Mouse (Mus musculus) neural tube, embryonic 15.5 days (tissue): ENCODE data around the gene Mapk1. TPM values are rescaled to one million over a fixed set of nuclear protein-coding genes. Genes with fewer than 3 reads are reported as not detected.

ENCODE experiments used
- ATAC-seq: fragments of 200-750 bp; cut with Nextera tagmentation; 2 replicates; pipeline ENCODE4 v1.8.0; 2017; ENCODE audit warnings: mild to moderate bottlenecking, moderate TSS enrichment, moderate library complexity; ENCODE audit not compliant: low FRiP score
- H3K27ac ChIP-seq: fragments of 300-500 bp; sonication (generic); replicated peaks from 2 replicates; pipeline ENCODE4 v1.5.1; 2015; ENCODE audit warnings: mild to moderate bottlenecking, inconsistent platforms
- H3K27me3 ChIP-seq: fragments of 300-500 bp; sonication (generic); replicated peaks from 2 replicates; pipeline ENCODE4 v1.6.1; 2015; ENCODE audit warnings: inconsistent platforms
- H3K36me3 ChIP-seq: fragments of 300-500 bp; sonication (generic); 2 replicates; pipeline ENCODE4 v1.6.1; 2015; ENCODE audit warnings: inconsistent platforms
- H3K4me1 ChIP-seq: fragments of 300-500 bp; sonication (generic); 2 replicates; pipeline ENCODE4 v1.6.1; 2015; ENCODE audit warnings: inconsistent platforms
- H3K4me2 ChIP-seq: fragments of 300-500 bp; sonication (generic); 2 replicates; pipeline ENCODE4 v1.6.1; 2015; ENCODE audit warnings: inconsistent platforms, mild to moderate bottlenecking, moderate library complexity
- H3K4me3 ChIP-seq: fragments of 300-500 bp; sonication (generic); replicated peaks from 2 replicates; pipeline ENCODE4 v1.5.1; 2015; ENCODE audit warnings: mild to moderate bottlenecking, inconsistent platforms
- H3K9ac ChIP-seq: fragments of 300-500 bp; sonication (generic); replicated peaks from 2 replicates; pipeline ENCODE4 v1.6.1; 2015; ENCODE audit warnings: mild to moderate bottlenecking, inconsistent platforms
- H3K9me3 ChIP-seq: fragments of 300-500 bp; sonication (generic); replicated peaks from 2 replicates; pipeline ENCODE4 v1.6.1; 2016; ENCODE audit warnings: inconsistent platforms
- WGBS: fragments of 180-500 bp; shearing (Covaris S2); methylation state at CpG from one replicate; pipeline ENCODE4 v1.1.7; 2015; ENCODE audit warnings: mixed read lengths; 5-methylcytosine and 5-hydroxymethylcytosine counted together
- polyA plus RNA-seq: library from polyadenylated mRNA; unstranded; fragments of >200 nt; fragmentation: Nextera tagmentation; extraction: Ambion mirVana; gene quantifications from 2 replicates; pipeline ENCODE4 v1.2.1, GENCODE M21; 2015

Gene Mapk1
- polyA plus RNA-seq, 1 experiment from 2014 or later, result 184 TPM

GRCm38 (mm10) chr16:17067552-17067951, 84.4 kb downstream of the Mapk1 start:
- Histone ChIP-seq H3K36me3 (no peaks in the 10 kb centered on the region), H3K9ac (no peak overlapping the region), H3K27ac (no peak overlapping the region), H3K9me3 (no peaks in the 10 kb centered on the region), H3K4me1 (peaks cover 17% of the 10 kb centered on the region), H3K27me3 (no peaks in the 10 kb centered on the region), H3K4me3 (no peak overlapping the region), H3K4me2 (no peak overlapping the region)
- no peak for ATAC-seq
- WGBS, result 90% methylated on average over 2 of the region's 2 CpGs

- WGBS, result under 1% methylated on average over 75 of the region's 76 CpGs
- peak; percentile 96 for ATAC-seq
- peak within 1 kb of the TSS; percentile 75 for H3K9ac ChIP-seq
- no peaks in the 10 kb centered on the region for H3K9me3 ChIP-seq
- peak within 1 kb of the TSS; percentile 92 for H3K27ac ChIP-seq
- peak within 1 kb of the TSS; percentile 79 for H3K4me2 ChIP-seq
- no peaks in the 10 kb centered on the region for H3K27me3 ChIP-seq
- H3K4me1 ChIP-seq, result peaks cover 27% of the 10 kb centered on the region
- H3K36me3 ChIP-seq, result peaks cover 2% of the 10 kb centered on the region; the same call in 1 of the 2 replicates
- H3K4me3 ChIP-seq, result peak within 1 kb of the TSS; percentile 86
These were observed 86.6 kb downstream of the Mapk1 start, which contains the start of gene Ypel1 for GRCm38 (mm10) chr16:17069511-17070443. Gene Ypel1, plus strand, starts transcription at chr16:17069696.

GRCm38 (mm10) chr16:17070716-17071115, 87.5 kb downstream of the Mapk1 start:
- 49% methylated on average over 6 of the region's 6 CpGs for WGBS
- no peak for ATAC-seq
- Histone ChIP-seq H3K9me3 (no peaks in the 10 kb centered on the region), H3K4me2 (peak overlapping the region; percentile 79), H3K36me3 (peaks cover 10% of the 10 kb centered on the region), H3K27ac (0 out of 2 replicates have a peak overlapping the region, but pooled peaks have one; percentile 18), H3K4me3 (peak overlapping the region; percentile 86), H3K27me3 (no peaks in the 10 kb centered on the region), H3K9ac (peak overlapping the region; percentile 75; the same call in 1 of the 2 replicates), H3K4me1 (peaks cover 27% of the 10 kb centered on the region)

- no peak overlapping the region for H3K9ac ChIP-seq
- no peak overlapping the region for H3K4me3 ChIP-seq
- no peaks in the 10 kb centered on the region for H3K27me3 ChIP-seq
- no peak overlapping the region for H3K27ac ChIP-seq
- H3K9me3 ChIP-seq, result no peaks in the 10 kb centered on the region
- ATAC-seq, result no peak
- H3K4me1 ChIP-seq, result peaks cover 27% of the 10 kb centered on the region
- H3K4me2 ChIP-seq, result no peak overlapping the region
- 91% methylated on average over 7 of the region's 7 CpGs for WGBS
- H3K36me3 ChIP-seq, result peaks cover 13% of the 10 kb centered on the region
These were observed 89.8 kb downstream of the Mapk1 start for GRCm38 (mm10) chr16:17073000-17073399.

GRCm38 (mm10) chr16:17076301-17076700, 93.1 kb downstream of the Mapk1 start:
- 98% methylated on average over 2 of the region's 2 CpGs for WGBS
- no peaks in the 10 kb centered on the region for H3K9me3 ChIP-seq
- ATAC-seq, result no peak
- H3K36me3 ChIP-seq, result peaks cover 24% of the 10 kb centered on the region
- H3K9ac ChIP-seq, result no peak overlapping the region
- no peak overlapping the region for H3K4me2 ChIP-seq
- no peak overlapping the region for H3K4me3 ChIP-seq
- no peaks in the 10 kb centered on the region for H3K27me3 ChIP-seq
- peaks cover 19% of the 10 kb centered on the region for H3K4me1 ChIP-seq
- H3K27ac ChIP-seq, result no peak overlapping the region

- no peak overlapping the region for H3K4me2 ChIP-seq
- peaks cover 27% of the 10 kb centered on the region for H3K36me3 ChIP-seq
- ATAC-seq, result no peak
- H3K4me1 ChIP-seq, result peaks cover 15% of the 10 kb centered on the region
- no peak overlapping the region for H3K27ac ChIP-seq
- no peaks in the 10 kb centered on the region for H3K9me3 ChIP-seq
- H3K4me3 ChIP-seq, result no peak overlapping the region
- H3K9ac ChIP-seq, result no peak overlapping the region
- H3K27me3 ChIP-seq, result no peaks in the 10 kb centered on the region
These were observed 93.7 kb downstream of the Mapk1 start for GRCm38 (mm10) chr16:17076869-17077268.

GRCm38 (mm10) chr16:17078101-17078500, 94.9 kb downstream of the Mapk1 start:
- no peak overlapping the region for H3K27ac ChIP-seq
- 81% methylated on average over 7 of the region's 7 CpGs for WGBS
- no peaks in the 10 kb centered on the region for H3K9me3 ChIP-seq
- H3K4me2 ChIP-seq, result no peak overlapping the region
- peaks cover 36% of the 10 kb centered on the region for H3K36me3 ChIP-seq
- H3K9ac ChIP-seq, result no peak overlapping the region
- no peak for ATAC-seq
- H3K4me3 ChIP-seq, result no peak overlapping the region
- H3K27me3 ChIP-seq, result no peaks in the 10 kb centered on the region
- peaks cover 5% of the 10 kb centered on the region; the same call in 1 of the 2 replicates for H3K4me1 ChIP-seq

- Histone ChIP-seq H3K4me2 (no peak overlapping the region), H3K4me1 (no peaks in the 10 kb centered on the region), H3K27ac (no peak overlapping the region), H3K9ac (no peak overlapping the region), H3K36me3 (peaks cover 65% of the 10 kb centered on the region), H3K27me3 (no peaks in the 10 kb centered on the region), H3K9me3 (no peaks in the 10 kb centered on the region), H3K4me3 (no peak overlapping the region)
- ATAC-seq, result no peak
- WGBS, result 85% methylated on average over 6 of the region's 6 CpGs
These were observed 99.1 kb downstream of the Mapk1 start for GRCm38 (mm10) chr16:17082121-17082792.

- Histone ChIP-seq H3K36me3 (peaks cover 87% of the 10 kb centered on the region), H3K27me3 (no peaks in the 10 kb centered on the region), H3K9ac (no peak overlapping the region), H3K9me3 (no peaks in the 10 kb centered on the region), H3K4me3 (no peak overlapping the region), H3K4me2 (no peak overlapping the region), H3K27ac (no peak overlapping the region), H3K4me1 (no peaks in the 10 kb centered on the region)
- ATAC-seq, result no peak
- 93% methylated on average over 4 of the region's 4 CpGs for WGBS
These were observed 102.5 kb downstream of the Mapk1 start for GRCm38 (mm10) chr16:17085636-17086035.

GRCm38 (mm10) chr16:17086241-17086640, 103.1 kb downstream of the Mapk1 start:
- H3K27me3 ChIP-seq, result no peaks in the 10 kb centered on the region
- no peaks in the 10 kb centered on the region for H3K9me3 ChIP-seq
- H3K4me3 ChIP-seq, result no peak overlapping the region
- 92% methylated on average over 3 of the region's 3 CpGs for WGBS
- no peak overlapping the region for H3K27ac ChIP-seq
- no peak overlapping the region for H3K4me2 ChIP-seq
- peaks cover 92% of the 10 kb centered on the region for H3K36me3 ChIP-seq
- no peak for ATAC-seq
- H3K9ac ChIP-seq, result no peak overlapping the region
- H3K4me1 ChIP-seq, result no peaks in the 10 kb centered on the region

- H3K27me3 ChIP-seq, result no peaks in the 10 kb centered on the region
- H3K27ac ChIP-seq, result no peak overlapping the region
- H3K9me3 ChIP-seq, result no peaks in the 10 kb centered on the region
- no peak overlapping the region for H3K4me2 ChIP-seq
- WGBS, result 65% methylated on average over 13 of the region's 13 CpGs
- no peak for ATAC-seq
- no peak overlapping the region for H3K4me3 ChIP-seq
- H3K36me3 ChIP-seq, result peaks cover 92% of the 10 kb centered on the region
- H3K4me1 ChIP-seq, result no peaks in the 10 kb centered on the region
- no peak overlapping the region for H3K9ac ChIP-seq
These were observed 103.5 kb downstream of the Mapk1 start for GRCm38 (mm10) chr16:17086669-17087193.
